Mouse (Mus musculus): Measurements from ENCODE around the gene Pfkm. TPM values are rescaled to one million over a fixed set of nuclear protein-coding genes. Genes with fewer than 3 reads are reported as not detected.

Gene Pfkm
- polyA plus RNA-seq, 1 experiment, result 3.1 TPM

GRCm38 (mm10) chr15:98155272-98155671 lies 62.9 kb downstream of the Pfkm start:
- no peaks in the 10 kb centered on the region for H3K4me1 ChIP-seq (ENCODE audit: control insufficient read depth)
- no peak overlapping the region for H3K4me3 ChIP-seq (replicated peaks)
- no peaks in the 10 kb centered on the region for H3K27me3 ChIP-seq (ENCODE audit: control insufficient read depth)
- no peaks in the 10 kb centered on the region for H3K9me3 ChIP-seq (ENCODE audit: control insufficient read depth, low read length)
- no peaks in the 10 kb centered on the region for H3K36me3 ChIP-seq (ENCODE audit: control insufficient read depth)
- TF ChIP-seq TAL1 (IDR thresholded peaks at IDR 0.05; ENCODE audit: low read length), result no peak
- TF ChIP-seq GATA1 (IDR thresholded peaks at IDR 0.05; ENCODE audit: low read length), result no peak

GRCm38 (mm10) chr15:98155944-98156343 lies 63.6 kb downstream of the Pfkm start:
- Histone ChIP-seq H3K27me3 (ENCODE audit: control insufficient read depth) (peaks cover 3% of the 10 kb centered on the region; the same call in 1 of the 2 replicates), H3K36me3 (ENCODE audit: control insufficient read depth) (no peaks in the 10 kb centered on the region), H3K4me3 (replicated peaks) (no peak overlapping the region), H3K4me1 (ENCODE audit: control insufficient read depth) (no peaks in the 10 kb centered on the region), H3K9me3 (ENCODE audit: control insufficient read depth, low read length) (no peaks in the 10 kb centered on the region)
- TF ChIP-seq TAL1 (IDR thresholded peaks at IDR 0.05; ENCODE audit: low read length) (no peak), GATA1 (IDR thresholded peaks at IDR 0.05; ENCODE audit: low read length) (no peak)

GRCm38 (mm10) chr15:98157253-98157652 lies 64.9 kb downstream of the Pfkm start:
- Histone ChIP-seq H3K27me3 (ENCODE audit: control insufficient read depth) (peaks cover 3% of the 10 kb centered on the region; the same call in 1 of the 2 replicates), H3K36me3 (ENCODE audit: control insufficient read depth) (no peaks in the 10 kb centered on the region), H3K4me1 (ENCODE audit: control insufficient read depth) (no peaks in the 10 kb centered on the region), H3K4me3 (replicated peaks) (no peak overlapping the region), H3K9me3 (ENCODE audit: control insufficient read depth, low read length) (no peaks in the 10 kb centered on the region)
- TF ChIP-seq TAL1 (IDR thresholded peaks at IDR 0.05; ENCODE audit: low read length), result no peak
- no peak for TF ChIP-seq GATA1 (IDR thresholded peaks at IDR 0.05; ENCODE audit: low read length)

- Histone ChIP-seq H3K36me3 (ENCODE audit: control insufficient read depth) (no peaks in the 10 kb centered on the region), H3K9me3 (ENCODE audit: control insufficient read depth, low read length) (no peaks in the 10 kb centered on the region), H3K4me1 (ENCODE audit: control insufficient read depth) (no peaks in the 10 kb centered on the region), H3K27me3 (ENCODE audit: control insufficient read depth) (peaks cover 26% of the 10 kb centered on the region), H3K4me3 (replicated peaks) (no peak overlapping the region)
- TF ChIP-seq TAL1 (IDR thresholded peaks at IDR 0.05; ENCODE audit: low read length) (no peak), GATA1 (IDR thresholded peaks at IDR 0.05; ENCODE audit: low read length) (no peak)
These were observed 68.8 kb downstream of the Pfkm start for GRCm38 (mm10) chr15:98161026-98161805.

GRCm38 (mm10) chr15:98162561-98162960 lies 70.2 kb downstream of the Pfkm start:
- H3K36me3 ChIP-seq (ENCODE audit: control insufficient read depth), result no peaks in the 10 kb centered on the region
- peaks cover under 1% of the 10 kb centered on the region for H3K4me1 ChIP-seq (ENCODE audit: control insufficient read depth)
- peaks cover 40% of the 10 kb centered on the region for H3K27me3 ChIP-seq (ENCODE audit: control insufficient read depth)
- H3K4me3 ChIP-seq (replicated peaks), result no peak overlapping the region
- H3K9me3 ChIP-seq (ENCODE audit: control insufficient read depth, low read length), result no peaks in the 10 kb centered on the region; the same call in 1 of the 2 replicates
- TF ChIP-seq TAL1 (IDR thresholded peaks at IDR 0.05; ENCODE audit: low read length), result no peak
- no peak for TF ChIP-seq GATA1 (IDR thresholded peaks at IDR 0.05; ENCODE audit: low read length)

- Histone ChIP-seq H3K4me1 (ENCODE audit: control insufficient read depth) (peaks cover 2% of the 10 kb centered on the region), H3K9me3 (ENCODE audit: control insufficient read depth, low read length) (peaks cover 2% of the 10 kb centered on the region; the same call in 1 of the 2 replicates), H3K36me3 (ENCODE audit: control insufficient read depth) (no peaks in the 10 kb centered on the region), H3K27me3 (ENCODE audit: control insufficient read depth) (peaks cover 67% of the 10 kb centered on the region), H3K4me3 (replicated peaks) (no peak within 1 kb of the TSS)
- no peak for TF ChIP-seq TAL1 (IDR thresholded peaks at IDR 0.05; ENCODE audit: low read length)
- no peak for TF ChIP-seq GATA1 (IDR thresholded peaks at IDR 0.05; ENCODE audit: low read length)
These were observed 73.1 kb downstream of the Pfkm start, which contains the start of gene Asb8 for GRCm38 (mm10) chr15:98165525-98165924. Asb8 (minus strand) TSS chr15:98165625.

GRCm38 (mm10) chr15:98166963-98167644 lies 74.7 kb downstream of the Pfkm start, which contains the start of gene Ccdc184:
Ccdc184 (plus strand) TSS chr15:98167158.
- Histone ChIP-seq H3K9me3 (ENCODE audit: control insufficient read depth, low read length) (peaks cover 2% of the 10 kb centered on the region; the same call in 1 of the 2 replicates), H3K36me3 (ENCODE audit: control insufficient read depth) (no peaks in the 10 kb centered on the region), H3K4me1 (ENCODE audit: control insufficient read depth) (peaks cover 2% of the 10 kb centered on the region), H3K4me3 (replicated peaks) (no peak within 1 kb of the TSS), H3K27me3 (ENCODE audit: control insufficient read depth) (peaks cover 82% of the 10 kb centered on the region)
- TF ChIP-seq GATA1 (IDR thresholded peaks at IDR 0.05; ENCODE audit: low read length) (no peak), TAL1 (IDR thresholded peaks at IDR 0.05; ENCODE audit: low read length) (no peak)

GRCm38 (mm10) chr15:98167645-98168621 lies 75.5 kb downstream of the Pfkm start:
- H3K4me3 ChIP-seq (replicated peaks), result no peak overlapping the region

More at GRCm38 (mm10) chr15:98167645-98168621, 75.5 kb downstream of the Pfkm start:
- TF ChIP-seq TAL1 (IDR thresholded peaks at IDR 0.05; ENCODE audit: low read length) (no peak), GATA1 (IDR thresholded peaks at IDR 0.05; ENCODE audit: low read length) (no peak)
- H3K27me3 ChIP-seq (ENCODE audit: control insufficient read depth), result peaks cover 89% of the 10 kb centered on the region
- H3K36me3 ChIP-seq (ENCODE audit: control insufficient read depth), result no peaks in the 10 kb centered on the region
- peaks cover 2% of the 10 kb centered on the region; the same call in 1 of the 2 replicates for H3K9me3 ChIP-seq (ENCODE audit: control insufficient read depth, low read length)
- H3K4me1 ChIP-seq (ENCODE audit: control insufficient read depth), result peaks cover 2% of the 10 kb centered on the region
